Mouse (Mus musculus) ovary, adult 18-20 months (tissue): ENCODE results near the gene Clasrp.

Source experiments
- DNase-seq: peaks from one replicate; pipeline ENCODE4 v3.0.0; 2022; ENCODE audit warnings: low spot score, mixed read lengths

Clasrp gene

GRCm38 (mm10) chr7:19531077-19531476 is 73.2 kb downstream of the Clasrp start:
- DNase-seq: no peak
